Mouse (Mus musculus) kidney, postnatal 0 days (tissue): ENCODE results near the gene Asb17. TPM values are rescaled to one million over a fixed set of nuclear protein-coding genes. Genes with fewer than 3 reads are reported as not detected.

Source experiments
- ATAC-seq: fragments of 200-750 bp; cut with Nextera tagmentation; replicated peaks from 2 replicates; pipeline ENCODE4 v1.8.0; 2017; ENCODE audit warnings: low read depth, moderate number of reproducible peaks, moderate TSS enrichment, moderate library complexity; ENCODE audit not compliant: low FRiP score
- DNase-seq: peaks from one replicate; pipeline ENCODE4 v3.0.0-alpha.2; 2016; ENCODE audit warnings: low spot score
- H3K27ac ChIP-seq: fragments of 300-500 bp; sonication (generic); 2 replicates; pipeline ENCODE4 v1.5.1; 2014; ENCODE audit warnings: mild to moderate bottlenecking
- H3K27me3 ChIP-seq: fragments of 300-500 bp; sonication (generic); 2 replicates; pipeline ENCODE4 v1.6.1; 2014; ENCODE audit warnings: low read length, mixed read lengths; ENCODE audit not compliant: insufficient read depth
- H3K36me3 ChIP-seq: fragments of 300-500 bp; sonication (generic); 2 replicates; pipeline ENCODE4 v1.6.1; 2014; ENCODE audit warnings: low read length, mixed read lengths; ENCODE audit not compliant: insufficient read depth
- H3K4me1 ChIP-seq: fragments of 300-500 bp; sonication (generic); replicated peaks from 2 replicates; pipeline ENCODE4 v1.6.1; 2014; ENCODE audit warnings: antibody characterized with exemption, low read length, mixed read lengths; ENCODE audit not compliant: insufficient read depth
- H3K4me2 ChIP-seq: fragments of 300-500 bp; sonication (generic); 2 replicates; pipeline ENCODE4 v1.6.1; 2014; ENCODE audit warnings: mild to moderate bottlenecking, low read length, moderate library complexity, mixed read lengths
- H3K4me3 ChIP-seq: fragments of 300-500 bp; sonication (generic); replicated peaks from 2 replicates; pipeline ENCODE4 v1.5.1; 2014; ENCODE audit warnings: low read depth, low read length
- H3K9ac ChIP-seq: fragments of 300-500 bp; sonication (generic); 2 replicates; pipeline ENCODE4 v1.6.1; 2014; ENCODE audit warnings: low read depth, low read length
- H3K9me3 ChIP-seq: fragments of 300-500 bp; sonication (generic); replicated peaks from 2 replicates; pipeline ENCODE4 v1.6.1; 2016; ENCODE audit warnings: low read length, inconsistent platforms, mixed read lengths
- CTCF ChIP-seq: IDR thresholded peaks from 2 replicates; pipeline ENCODE4 v1.5.1; 2016; ENCODE audit warnings: antibody characterized with exemption, low read depth, mild to moderate bottlenecking, moderate library complexity
- WGBS: fragments of 180-500 bp; shearing (Covaris S2); extraction: QIAGEN DNeasy Blood & Tissue Kit; methylation state at CpG from one replicate; pipeline ENCODE4 v1.1.7; 2014; 5-methylcytosine and 5-hydroxymethylcytosine counted together
- polyA plus RNA-seq: library from polyadenylated mRNA; unstranded; fragments of >200 nt; fragmentation: Nextera tagmentation; extraction: Ambion mirVana; gene quantifications from 2 replicates; pipeline ENCODE4 v1.2.1, GENCODE M21; 2015

Asb17 gene
- polyA plus RNA-seq: not detected in 2 replicates

DNA sequence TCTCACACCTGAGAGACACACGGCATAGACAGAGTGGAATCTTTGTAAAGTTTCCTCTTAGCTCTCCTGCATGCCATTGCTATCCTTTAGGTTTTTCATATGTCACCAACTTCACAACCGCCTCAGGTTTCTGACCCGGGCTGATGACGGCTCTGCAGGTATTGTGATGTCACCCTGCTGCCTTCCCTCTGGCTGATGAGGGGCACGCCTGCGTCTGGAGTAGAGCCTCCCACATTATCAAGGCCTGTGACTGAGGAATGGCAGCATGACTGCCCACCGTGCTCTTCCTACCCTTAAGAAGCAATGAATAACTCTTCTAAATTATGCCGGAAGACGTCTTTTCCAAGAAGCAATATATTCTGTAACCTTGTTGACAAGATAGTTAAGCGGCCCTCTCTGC is at the start of gene Asb17:
Gene Asb17, plus strand, starts transcription at position 180 of the 400 bp plus-strand sequence.
- Histone ChIP-seq H3K4me2 (no peak within 1 kb of the TSS), H3K4me3 (no peak within 1 kb of the TSS), H3K9me3 (no peaks in the 10 kb centered on the region), H3K27ac (no peak within 1 kb of the TSS), H3K9ac (no peak within 1 kb of the TSS), H3K36me3 (no peaks in the 10 kb centered on the region), H3K4me1 (no peaks in the 10 kb centered on the region), H3K27me3 (no peaks in the 10 kb centered on the region)
- ATAC-seq (no peak), DNase-seq (no peak)
- WGBS: 67% methylated on average over 10 of the region's 10 CpGs
- TF ChIP-seq CTCF: no peak

DNA sequence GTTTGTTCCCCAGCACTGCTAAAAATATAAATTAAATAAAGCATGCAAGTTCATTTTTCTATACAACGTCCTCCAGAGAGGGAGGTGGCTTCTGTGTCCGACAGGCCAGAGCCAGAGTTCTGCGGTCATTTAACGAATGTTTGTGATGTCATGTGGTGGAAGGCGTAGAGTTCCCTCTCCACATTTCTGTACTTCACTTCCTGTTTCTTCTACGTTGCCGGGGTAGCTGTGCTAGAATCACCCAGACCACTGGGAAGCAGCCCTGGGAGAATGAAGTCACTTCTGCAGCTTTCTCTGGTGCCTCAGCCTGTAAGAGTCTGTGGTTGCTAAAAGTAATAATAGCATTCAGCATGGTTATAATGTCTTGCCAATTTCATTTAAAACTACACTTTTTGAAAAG is 46.4 kb upstream of the Asb17 start:
- Histone ChIP-seq H3K4me2 (no peak overlapping the region), H3K27ac (no peak overlapping the region), H3K9ac (no peak overlapping the region), H3K9me3 (no peaks in the 10 kb centered on the region), H3K4me1 (no peaks in the 10 kb centered on the region), H3K36me3 (no peaks in the 10 kb centered on the region), H3K4me3 (no peak overlapping the region), H3K27me3 (no peaks in the 10 kb centered on the region)
- TF ChIP-seq CTCF: no peak
- 57% methylated on average over 7 of the region's 7 CpGs for WGBS
- ATAC-seq (no peak), DNase-seq (no peak)

- Histone ChIP-seq H3K9ac (no peak overlapping the region), H3K36me3 (no peaks in the 10 kb centered on the region), H3K4me1 (no peaks in the 10 kb centered on the region), H3K4me2 (no peak overlapping the region), H3K9me3 (no peaks in the 10 kb centered on the region), H3K27me3 (no peaks in the 10 kb centered on the region), H3K27ac (no peak overlapping the region), H3K4me3 (no peak overlapping the region)
- no peak for TF ChIP-seq CTCF
- 86% methylated on average over 11 of the region's 11 CpGs for WGBS
- DNase-seq (no peak), ATAC-seq (no peak)
These were observed 44.4 kb upstream of the Asb17 start for GRCm38 (mm10) chr3:153799603-153800002.

- Histone ChIP-seq H3K9me3 (no peaks in the 10 kb centered on the region), H3K27me3 (no peaks in the 10 kb centered on the region), H3K27ac (no peak overlapping the region), H3K9ac (no peak overlapping the region), H3K4me1 (no peaks in the 10 kb centered on the region), H3K36me3 (no peaks in the 10 kb centered on the region), H3K4me3 (no peak overlapping the region), H3K4me2 (no peak overlapping the region)
- ATAC-seq (no peak), DNase-seq (no peak)
- WGBS: 68% methylated on average over 5 of the region's 5 CpGs
- no peak for TF ChIP-seq CTCF
These were observed 43.3 kb upstream of the Asb17 start for GRCm38 (mm10) chr3:153800690-153801089.

- H3K9ac ChIP-seq: no peak overlapping the region
- H3K4me2 ChIP-seq: no peak overlapping the region
- H3K36me3 ChIP-seq: no peaks in the 10 kb centered on the region
- DNase-seq (no peak), ATAC-seq (no peak)
- no peaks in the 10 kb centered on the region for H3K27me3 ChIP-seq
- no peak for TF ChIP-seq CTCF
- WGBS: 80% methylated on average over 6 of the region's 6 CpGs
- H3K4me3 ChIP-seq: no peak overlapping the region
- H3K4me1 ChIP-seq: no peaks in the 10 kb centered on the region
- no peaks in the 10 kb centered on the region for H3K9me3 ChIP-seq
- no peak overlapping the region for H3K27ac ChIP-seq
These were observed 42.5 kb upstream of the Asb17 start for GRCm38 (mm10) chr3:153801541-153801940.

GRCm38 (mm10) chr3:153802640-153803039 is 41.4 kb upstream of the Asb17 start:
- Histone ChIP-seq H3K9me3 (no peaks in the 10 kb centered on the region), H3K9ac (no peak overlapping the region), H3K27ac (no peak overlapping the region), H3K4me2 (no peak overlapping the region), H3K36me3 (no peaks in the 10 kb centered on the region), H3K4me1 (no peaks in the 10 kb centered on the region), H3K27me3 (no peaks in the 10 kb centered on the region), H3K4me3 (no peak overlapping the region)
- ATAC-seq (no peak), DNase-seq (no peak)
- 94% methylated on average over 5 of the region's 5 CpGs for WGBS
- TF ChIP-seq CTCF: no peak

DNA sequence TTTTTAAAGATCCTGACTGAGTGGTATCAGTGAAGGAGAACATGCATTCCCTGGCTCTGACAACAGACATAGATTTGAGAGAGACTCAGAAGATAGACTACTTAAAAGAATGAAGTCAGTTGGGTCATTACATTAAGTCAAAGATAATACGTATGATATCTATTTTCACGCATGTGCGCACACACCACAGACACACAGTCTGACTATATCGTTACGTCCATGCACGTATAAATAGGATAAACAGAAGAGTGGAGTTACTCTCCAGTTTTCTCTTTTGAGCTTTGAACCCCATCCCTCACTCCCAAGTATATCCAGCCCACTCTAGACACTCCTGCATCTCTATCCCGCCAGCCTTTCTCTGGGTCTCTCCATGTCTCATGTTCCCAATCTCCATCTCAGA is 40.0 kb upstream of the Asb17 start:
- H3K27ac ChIP-seq: no peak overlapping the region
- ATAC-seq (no peak), DNase-seq (no peak)
- H3K4me2 ChIP-seq: no peak overlapping the region
- H3K4me3 ChIP-seq: no peak overlapping the region
- TF ChIP-seq CTCF: no peak
- no peak overlapping the region for H3K9ac ChIP-seq
- no peaks in the 10 kb centered on the region for H3K27me3 ChIP-seq
- H3K36me3 ChIP-seq: no peaks in the 10 kb centered on the region
- H3K9me3 ChIP-seq: no peaks in the 10 kb centered on the region
- no peaks in the 10 kb centered on the region for H3K4me1 ChIP-seq
- WGBS: 91% methylated on average over 7 of the region's 7 CpGs
